Mouse (Mus musculus) embryonic facial prominence, embryonic 10.5 days (tissue): ENCODE results near the gene Sdf4. TPM values are rescaled to one million over a fixed set of nuclear protein-coding genes. Genes with fewer than 3 reads are reported as not detected.

ENCODE experiments used
- DNase-seq: peaks from one replicate; pipeline ENCODE4 v3.0.0-alpha.2; 2017; ENCODE audit warnings: low spot score
- H3K27ac ChIP-seq: fragments of 300-500 bp; sonication (generic); replicated peaks from 2 replicates; pipeline ENCODE4 v1.5.1; 2016; ENCODE audit warnings: mild to moderate bottlenecking
- H3K27me3 ChIP-seq: fragments of 300-500 bp; sonication (generic); replicated peaks from 2 replicates; pipeline ENCODE4 v1.6.1; 2016; ENCODE audit warnings: low read depth, mild to moderate bottlenecking; ENCODE audit not compliant: poor library complexity, severe bottlenecking
- H3K36me3 ChIP-seq: fragments of 300-500 bp; sonication (generic); replicated peaks from 2 replicates; pipeline ENCODE4 v1.6.1; 2016; ENCODE audit warnings: mild to moderate bottlenecking, moderate library complexity
- H3K4me1 ChIP-seq: fragments of 300-500 bp; sonication (generic); 2 replicates; pipeline ENCODE4 v1.6.1; 2016
- H3K4me3 ChIP-seq: fragments of 300-500 bp; sonication (generic); 2 replicates; pipeline ENCODE4 v1.5.1; 2016; ENCODE audit warnings: mild to moderate bottlenecking, moderate library complexity
- H3K9me3 ChIP-seq: fragments of 300-500 bp; sonication (generic); 2 replicates; pipeline ENCODE4 v1.6.1; 2016; ENCODE audit warnings: mild to moderate bottlenecking
- WGBS: fragments of 180-500 bp; shearing (Covaris S2); methylation state at CpG from one replicate; pipeline ENCODE4 v1.1.7; 2016; 5-methylcytosine and 5-hydroxymethylcytosine counted together
- polyA plus RNA-seq: library from polyadenylated mRNA; unstranded; fragments of >200 nt; fragmentation: Nextera tagmentation; extraction: Ambion mirVana; gene quantifications from 2 replicates; pipeline ENCODE4 v1.2.1, GENCODE M21; 2016

Gene Sdf4
- 132 and 138 TPM in 2 replicates for polyA plus RNA-seq

GRCm38 (mm10) chr4:155992241-155992905 lies at the start of gene Sdf4, which contains the start of gene B3galt6:
Sdf4 (plus strand) TSS chr4:155992872.
B3galt6 (minus strand) TSS chr4:155992649.
- Histone ChIP-seq H3K36me3 (peaks cover 42% of the 10 kb centered on the region), H3K4me3 (peak within 1 kb of the TSS; percentile 87), H3K27me3 (no peaks in the 10 kb centered on the region), H3K4me1 (peaks cover 24% of the 10 kb centered on the region), H3K9me3 (no peaks in the 10 kb centered on the region), H3K27ac (peak within 1 kb of the TSS; percentile 97)
- WGBS: under 1% methylated on average over 99 of the region's 99 CpGs
- peak; percentile 88 for DNase-seq

GRCm38 (mm10) chr4:155943049-155943452 lies 49.6 kb upstream of the Sdf4 start:
- H3K4me1 ChIP-seq: peaks cover 19% of the 10 kb centered on the region
- peak overlapping the region; percentile 92 for H3K27ac ChIP-seq
- 1% methylated on average over 17 of the region's 17 CpGs for WGBS
- peak overlapping the region; percentile 99 for H3K4me3 ChIP-seq
- H3K27me3 ChIP-seq: no peaks in the 10 kb centered on the region
- no peak for DNase-seq
- peaks cover 23% of the 10 kb centered on the region for H3K36me3 ChIP-seq
- no peaks in the 10 kb centered on the region for H3K9me3 ChIP-seq

- Histone ChIP-seq H3K27ac (peak within 1 kb of the TSS; percentile 92), H3K4me3 (peak within 1 kb of the TSS; percentile 99), H3K27me3 (no peaks in the 10 kb centered on the region), H3K4me1 (peaks cover 19% of the 10 kb centered on the region), H3K36me3 (peaks cover 30% of the 10 kb centered on the region), H3K9me3 (no peaks in the 10 kb centered on the region)
- WGBS: under 1% methylated on average over 85 of the region's 85 CpGs
- DNase-seq: peak; percentile 98
These were observed 49.0 kb upstream of the Sdf4 start, which contains the start of gene Ube2j2 for GRCm38 (mm10) chr4:155943534-155944249. Ube2j2 (plus strand) TSS chr4:155943831.

- H3K9me3 ChIP-seq: no peaks in the 10 kb centered on the region
- peaks cover 36% of the 10 kb centered on the region for H3K36me3 ChIP-seq
- peak overlapping the region; percentile 99 for H3K4me3 ChIP-seq
- peak; percentile 24 for DNase-seq
- H3K27me3 ChIP-seq: no peaks in the 10 kb centered on the region
- peak overlapping the region; percentile 92 for H3K27ac ChIP-seq
- peaks cover 19% of the 10 kb centered on the region for H3K4me1 ChIP-seq
- under 1% methylated on average over 17 of the region's 17 CpGs for WGBS
These were observed 48.4 kb upstream of the Sdf4 start for GRCm38 (mm10) chr4:155944271-155944670.

GRCm38 (mm10) chr4:155947094-155947493 lies 45.6 kb upstream of the Sdf4 start:
- H3K36me3 ChIP-seq: peaks cover 64% of the 10 kb centered on the region
- no peak for DNase-seq
- H3K4me1 ChIP-seq: peaks cover 19% of the 10 kb centered on the region
- H3K27ac ChIP-seq: no peak overlapping the region
- no peaks in the 10 kb centered on the region for H3K27me3 ChIP-seq
- no peaks in the 10 kb centered on the region for H3K9me3 ChIP-seq
- no peak overlapping the region for H3K4me3 ChIP-seq

GRCm38 (mm10) chr4:155955491-155955890 lies 37.2 kb upstream of the Sdf4 start:
- H3K27ac ChIP-seq: no peak overlapping the region
- H3K27me3 ChIP-seq: no peaks in the 10 kb centered on the region
- no peaks in the 10 kb centered on the region for H3K9me3 ChIP-seq
- 91% methylated on average over 6 of the region's 6 CpGs for WGBS
- DNase-seq: no peak
- H3K36me3 ChIP-seq: peaks cover 86% of the 10 kb centered on the region
- H3K4me1 ChIP-seq: no peaks in the 10 kb centered on the region
- no peak overlapping the region for H3K4me3 ChIP-seq

- WGBS: 4% methylated on average over 5 of the region's 5 CpGs
- peaks cover 25% of the 10 kb centered on the region for H3K4me1 ChIP-seq
- H3K9me3 ChIP-seq: no peaks in the 10 kb centered on the region
- no peaks in the 10 kb centered on the region for H3K27me3 ChIP-seq
- peak; percentile 81 for DNase-seq
- no peak overlapping the region for H3K27ac ChIP-seq
- H3K4me3 ChIP-seq: peak overlapping the region; percentile 11; the same call in 1 of the 2 replicates
- peaks cover 63% of the 10 kb centered on the region for H3K36me3 ChIP-seq
These were observed 33.4 kb upstream of the Sdf4 start for GRCm38 (mm10) chr4:155959275-155959674.

GRCm38 (mm10) chr4:155962167-155962971 lies 30.3 kb upstream of the Sdf4 start, which contains the start of gene C1qtnf12:
C1qtnf12 (plus strand) TSS chr4:155962318.
- Histone ChIP-seq H3K36me3 (peaks cover 60% of the 10 kb centered on the region), H3K27ac (peak within 1 kb of the TSS; percentile 83), H3K27me3 (no peaks in the 10 kb centered on the region), H3K4me1 (peaks cover 25% of the 10 kb centered on the region), H3K4me3 (peak within 1 kb of the TSS; percentile 75), H3K9me3 (no peaks in the 10 kb centered on the region)
- WGBS: under 1% methylated on average over 42 of the region's 42 CpGs
- DNase-seq: peak; percentile 77

GRCm38 (mm10) chr4:155963106-155963505 lies 29.6 kb upstream of the Sdf4 start:
- Histone ChIP-seq H3K36me3 (peaks cover 53% of the 10 kb centered on the region), H3K9me3 (no peaks in the 10 kb centered on the region), H3K27ac (0 out of 2 replicates have a peak overlapping the region, but pooled peaks have one; percentile 83), H3K4me3 (peak overlapping the region; percentile 75), H3K27me3 (no peaks in the 10 kb centered on the region), H3K4me1 (peaks cover 25% of the 10 kb centered on the region)
- no peak for DNase-seq
- WGBS: 45% methylated on average over 7 of the region's 7 CpGs

- H3K9me3 ChIP-seq: no peaks in the 10 kb centered on the region
- WGBS: 92% methylated on average over 11 of the region's 11 CpGs
- no peak overlapping the region for H3K27ac ChIP-seq
- H3K4me3 ChIP-seq: no peak overlapping the region
- H3K36me3 ChIP-seq: peaks cover 44% of the 10 kb centered on the region
- no peaks in the 10 kb centered on the region for H3K27me3 ChIP-seq
- DNase-seq: no peak
- H3K4me1 ChIP-seq: peaks cover 25% of the 10 kb centered on the region
These were observed 28.3 kb upstream of the Sdf4 start for GRCm38 (mm10) chr4:155964396-155964795.

GRCm38 (mm10) chr4:155969043-155969653 lies 23.5 kb upstream of the Sdf4 start:
- WGBS: 89% methylated on average over 13 of the region's 13 CpGs
- peaks cover 18% of the 10 kb centered on the region for H3K4me1 ChIP-seq
- no peaks in the 10 kb centered on the region for H3K27me3 ChIP-seq
- no peaks in the 10 kb centered on the region for H3K9me3 ChIP-seq
- peaks cover 30% of the 10 kb centered on the region for H3K36me3 ChIP-seq
- no peak overlapping the region for H3K27ac ChIP-seq
- H3K4me3 ChIP-seq: no peak overlapping the region
- no peak for DNase-seq

GRCm38 (mm10) chr4:155970286-155970685 lies 22.4 kb upstream of the Sdf4 start:
- WGBS: 71% methylated on average over 5 of the region's 5 CpGs
- no peaks in the 10 kb centered on the region for H3K27me3 ChIP-seq
- no peak overlapping the region for H3K27ac ChIP-seq
- H3K9me3 ChIP-seq: no peaks in the 10 kb centered on the region
- peaks cover 18% of the 10 kb centered on the region for H3K4me1 ChIP-seq
- no peak for DNase-seq
- H3K4me3 ChIP-seq: no peak overlapping the region
- peaks cover 18% of the 10 kb centered on the region for H3K36me3 ChIP-seq
